Mouse (Mus musculus) kidney, postnatal 10 days (tissue): ENCODE measurements around the gene Mrpl14.

Source experiments
- DNase-seq: peaks from one replicate; pipeline ENCODE4 v3.0.0; 2021; ENCODE audit warnings: mixed read lengths

The Mrpl14 gene

DNA sequence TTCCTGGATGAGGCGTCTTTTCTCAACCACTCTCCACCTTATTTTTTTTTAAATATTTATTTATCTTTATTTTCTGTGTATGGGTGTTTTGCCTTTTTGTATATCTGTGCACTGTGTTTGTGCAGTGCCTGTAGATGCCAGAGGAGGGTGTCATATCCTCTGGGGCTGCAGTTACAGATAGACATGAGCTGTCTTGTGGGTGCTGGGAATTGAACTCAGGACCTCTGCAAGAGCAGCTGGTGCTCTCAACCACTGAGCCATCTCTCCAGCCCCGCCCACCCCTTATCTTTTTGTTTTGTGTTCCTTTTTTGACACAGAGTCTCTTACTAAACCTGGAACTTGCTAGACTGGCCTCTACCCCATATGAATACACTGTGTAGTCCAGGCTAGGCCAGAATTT, 41.4 kb downstream of the Mrpl14 start:
- DNase-seq = no peak

DNA sequence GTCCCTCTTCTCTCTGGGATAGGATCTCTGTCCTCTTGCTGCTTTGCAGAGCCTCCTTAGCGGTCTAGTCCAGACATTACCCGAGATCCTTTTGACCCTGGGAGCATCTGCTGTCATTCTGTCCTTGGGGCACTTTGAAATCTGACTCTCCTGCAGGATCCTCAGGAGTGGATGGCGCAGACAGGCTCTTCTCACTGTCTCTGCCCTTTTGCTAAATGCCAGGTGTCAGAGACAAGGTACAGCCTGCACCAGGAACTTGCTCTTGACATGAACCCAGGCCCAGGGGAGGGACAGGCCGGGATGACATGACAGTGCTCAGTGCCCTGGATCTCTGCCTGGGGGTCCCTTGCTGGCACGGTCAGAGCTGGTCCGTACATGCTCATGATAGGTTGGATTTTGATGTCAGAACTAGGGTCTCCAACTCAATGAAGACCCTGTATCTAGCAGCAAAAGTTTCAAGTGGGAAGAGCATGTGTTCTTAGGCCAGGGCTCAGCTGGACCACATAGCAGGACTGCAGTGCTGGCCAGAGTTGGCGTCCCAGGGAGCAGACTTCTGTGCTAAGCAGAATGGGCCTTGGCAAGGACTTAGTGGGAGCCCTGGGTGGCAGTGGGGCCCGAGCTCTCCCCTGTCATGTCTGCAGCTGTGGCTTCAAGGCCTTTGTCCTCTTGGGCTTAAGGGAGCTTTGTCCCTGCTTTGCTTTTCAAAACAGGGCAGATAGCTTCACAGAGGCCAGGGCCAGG, 42.0 kb downstream of the Mrpl14 start:
- DNase-seq = no peak

DNA sequence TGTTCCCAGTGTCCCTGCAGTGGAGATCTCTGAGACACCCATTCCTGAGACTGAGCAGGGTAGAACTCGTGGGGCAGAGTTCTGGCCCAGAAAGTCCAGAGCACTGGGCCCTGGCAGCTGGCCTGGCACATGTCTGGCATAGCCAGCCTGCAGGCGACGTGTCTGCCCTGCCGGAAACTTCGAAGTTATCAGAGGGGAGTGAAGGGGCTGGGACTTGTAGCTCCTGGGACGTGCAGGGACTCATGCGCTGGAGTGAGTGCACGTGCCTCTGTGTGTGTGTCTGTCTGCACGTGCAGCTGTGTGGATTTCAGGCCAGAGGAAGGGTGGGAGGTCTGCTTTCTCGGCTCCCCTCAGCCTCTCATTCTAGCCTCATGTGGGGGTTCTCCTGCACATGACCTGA, 43.3 kb downstream of the Mrpl14 start:
- DNase-seq = no peak

DNA sequence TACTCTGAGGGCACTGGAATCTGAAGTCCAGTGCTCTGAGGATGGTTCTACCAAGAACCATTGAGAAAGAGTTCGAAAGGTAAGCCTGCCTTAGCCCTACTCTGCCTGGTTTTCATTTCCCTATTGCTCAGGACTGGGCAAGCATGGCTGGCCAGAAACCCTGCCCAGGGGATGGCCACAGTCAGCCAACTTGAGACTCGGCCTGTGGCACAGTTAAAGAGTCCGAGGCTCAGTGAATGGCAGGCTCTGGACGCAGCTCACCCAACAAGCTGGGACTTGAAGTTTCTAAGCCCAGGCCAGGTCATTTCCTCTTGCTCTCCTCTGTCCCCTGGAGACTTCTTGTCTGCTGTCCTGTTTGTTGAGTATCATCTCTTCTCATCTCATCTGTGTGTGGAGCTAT, 44.6 kb downstream of the Mrpl14 start:
- DNase-seq = no peak

DNA sequence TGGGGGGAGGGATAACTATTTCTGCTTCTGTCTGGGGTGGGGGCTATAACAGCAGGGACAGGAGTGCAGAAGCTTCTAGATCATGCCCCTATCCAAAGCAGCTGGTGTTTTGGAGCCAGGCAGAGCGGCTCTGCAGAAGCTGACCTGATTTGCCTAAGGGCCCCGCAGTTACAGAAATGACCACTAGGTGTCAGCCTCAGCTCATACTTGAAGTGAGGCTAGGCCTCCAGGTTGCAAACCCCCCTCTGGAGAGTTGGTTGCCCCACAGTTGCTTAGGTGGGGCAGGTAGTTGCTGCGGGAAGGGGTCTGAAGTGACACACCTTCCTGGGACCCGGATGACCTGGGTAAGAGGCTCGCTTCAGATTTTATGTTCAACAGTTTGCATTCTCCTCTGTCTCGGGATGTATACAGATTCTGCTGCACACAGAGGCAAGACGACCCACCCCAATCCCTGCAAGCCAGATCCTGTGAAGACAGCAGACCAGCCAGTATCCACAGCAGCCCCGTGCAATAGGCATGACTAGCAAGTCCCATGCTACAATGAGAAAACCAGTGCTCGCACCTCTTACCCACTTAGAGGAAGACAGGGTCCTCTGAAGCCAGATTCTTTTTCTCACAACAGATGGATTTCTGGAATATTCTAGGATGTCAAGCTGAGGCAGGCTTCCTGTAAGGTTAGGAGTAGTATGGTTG, 45.2 kb downstream of the Mrpl14 start:
- peak; percentile 92 for DNase-seq

DNA sequence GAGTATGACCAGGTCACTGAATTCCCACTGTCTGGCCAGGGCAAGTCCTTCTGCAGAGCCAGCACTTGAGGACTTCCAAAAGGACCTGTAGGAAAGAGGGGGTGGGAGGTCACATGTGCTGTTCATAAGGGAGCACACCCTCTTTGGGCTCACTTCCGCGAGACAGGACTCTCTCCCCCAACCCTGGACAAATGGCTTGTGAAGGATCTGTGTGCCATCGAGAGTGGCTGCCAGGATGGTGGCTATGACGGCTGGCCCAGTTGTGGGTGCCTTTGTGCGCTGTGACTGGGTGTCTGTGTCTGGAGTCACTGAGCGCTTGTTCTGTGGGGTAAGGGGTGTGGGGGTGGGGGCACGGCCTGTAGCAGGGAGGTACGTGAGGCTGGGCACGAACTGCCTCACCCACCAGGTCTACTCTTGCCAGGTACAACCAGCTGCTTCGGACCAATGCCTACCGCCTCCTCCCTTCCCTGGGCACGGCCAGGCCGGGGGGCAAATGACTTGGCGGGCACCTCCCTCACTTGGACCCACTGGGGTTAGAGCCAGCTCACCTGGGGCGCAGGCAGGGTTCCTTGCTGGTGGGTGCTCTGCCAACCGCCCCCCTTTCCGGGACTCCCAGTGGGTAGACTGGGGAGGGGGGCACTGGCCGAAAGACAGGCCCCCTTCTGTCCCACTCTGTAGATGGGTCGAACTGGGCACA, 47.1 kb downstream of the Mrpl14 start:
- peak; percentile 48 for DNase-seq

DNA sequence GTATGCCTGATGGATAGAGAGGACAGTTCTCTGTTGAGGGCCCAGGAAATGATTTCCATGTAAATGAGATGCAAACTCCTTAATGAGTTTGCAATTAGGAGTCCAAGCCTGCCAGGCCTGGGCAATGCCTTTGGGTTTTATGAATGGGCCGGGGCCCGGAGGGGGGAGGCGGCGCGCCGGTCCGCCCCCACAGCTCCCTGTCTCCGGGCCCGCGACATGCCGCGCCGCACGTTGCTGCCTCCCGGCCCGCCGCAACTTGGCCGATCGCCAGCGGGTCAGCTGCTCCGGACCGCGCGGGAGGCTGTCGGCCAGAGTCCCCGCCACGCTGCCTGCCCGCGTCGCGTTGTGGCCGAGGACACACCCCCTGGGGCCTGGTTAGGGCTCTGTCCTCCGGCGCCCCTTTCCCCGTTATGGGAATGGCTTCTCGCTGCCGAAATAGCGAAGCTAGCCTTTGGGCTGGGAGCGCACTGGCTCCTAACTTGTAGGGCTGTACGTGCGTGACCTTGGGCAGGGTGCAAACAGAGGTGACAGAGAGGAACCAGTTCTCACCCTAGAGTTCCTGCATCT, 47.7 kb downstream of the Mrpl14 start, which contains the start of gene 1600014C23Rik:
Gene 1600014C23Rik, minus strand, starts transcription at position 110 of the 567 bp plus-strand sequence.
- DNase-seq = peak; percentile 86

DNA sequence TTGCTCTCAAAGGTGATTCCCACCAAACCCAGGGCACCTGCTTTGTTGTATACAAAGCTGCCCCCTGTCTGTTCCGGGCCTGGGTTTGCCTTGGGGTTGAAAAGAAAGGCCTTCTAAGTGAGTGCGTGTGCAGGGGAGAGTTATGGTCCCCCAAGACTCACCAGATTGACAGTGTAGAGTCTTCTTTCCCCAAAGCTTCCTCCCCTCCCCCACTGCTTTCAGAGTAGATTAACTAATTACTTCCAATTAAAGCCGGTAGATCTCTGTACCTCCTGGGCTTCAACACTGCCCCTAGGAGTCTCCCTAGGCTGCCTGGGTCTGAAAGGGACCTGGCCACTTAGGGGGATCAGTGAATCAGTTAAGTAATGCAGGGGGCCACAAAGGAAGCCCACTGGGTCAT, 48.2 kb downstream of the Mrpl14 start:
- no peak for DNase-seq

DNA sequence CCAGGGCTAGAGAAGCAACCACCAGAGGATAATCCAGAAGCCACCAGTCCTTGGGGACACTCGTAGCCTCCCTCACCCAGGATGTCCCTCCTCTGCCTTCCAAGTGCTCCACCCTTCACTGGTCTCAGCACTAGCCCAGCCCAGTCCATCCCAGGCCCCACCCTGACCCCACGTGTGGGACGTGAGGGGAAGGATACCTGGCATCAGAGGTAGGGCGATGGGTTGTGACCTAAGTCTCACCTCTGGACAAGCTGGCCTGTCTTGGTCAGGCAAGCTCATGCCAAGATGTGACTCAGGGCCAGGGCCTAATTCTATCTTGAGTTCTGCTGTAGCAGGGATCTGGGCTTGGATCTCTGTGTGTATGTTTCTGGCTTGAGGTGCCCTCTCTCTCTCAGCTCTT, 48.8 kb downstream of the Mrpl14 start:
- DNase-seq = no peak

DNA sequence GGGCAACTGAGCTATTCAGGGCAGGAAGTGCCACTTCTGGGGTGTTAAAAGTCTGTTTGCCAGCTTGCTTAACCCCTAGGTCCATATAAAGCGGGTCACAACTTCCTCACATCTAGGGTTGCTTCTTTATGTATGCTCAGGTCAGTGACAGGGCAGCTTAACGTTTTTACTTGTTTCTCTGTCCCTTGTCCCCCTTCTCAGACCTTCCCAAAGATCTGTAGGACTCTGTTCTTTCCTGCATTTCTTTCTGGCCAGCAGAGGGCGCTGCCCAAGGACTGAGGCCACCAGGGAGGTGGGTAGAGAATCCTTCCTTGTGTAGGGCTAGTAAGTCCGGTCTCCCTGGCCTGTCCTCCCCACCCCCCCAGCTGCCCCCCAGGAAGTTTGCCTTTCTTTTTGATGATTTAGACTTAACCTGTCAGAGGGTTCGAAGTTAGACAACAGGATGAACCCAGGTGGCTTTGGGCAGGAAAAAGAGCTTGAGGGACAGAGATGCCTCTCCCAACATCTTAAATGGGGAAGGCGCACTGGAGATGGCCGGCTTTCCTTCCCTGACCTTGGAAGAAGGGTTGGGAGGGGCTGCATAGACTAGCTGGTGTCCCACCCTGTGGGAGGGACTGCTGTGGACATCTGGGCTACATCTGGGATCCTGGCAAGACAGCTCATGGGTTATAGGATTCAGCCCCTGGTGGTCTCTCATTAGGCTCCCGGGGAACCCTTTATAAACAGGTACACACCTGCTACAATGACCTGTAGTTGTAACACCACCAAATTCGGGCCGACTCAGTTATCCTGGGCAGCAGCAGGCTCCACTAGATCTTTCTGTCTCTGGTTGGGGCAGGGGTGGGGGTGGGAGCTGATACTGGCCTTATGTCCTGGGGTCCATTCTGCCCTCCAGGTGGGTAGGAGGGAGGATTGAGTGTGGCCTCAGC, 49.5 kb downstream of the Mrpl14 start:
- DNase-seq = peak; percentile 93

DNA sequence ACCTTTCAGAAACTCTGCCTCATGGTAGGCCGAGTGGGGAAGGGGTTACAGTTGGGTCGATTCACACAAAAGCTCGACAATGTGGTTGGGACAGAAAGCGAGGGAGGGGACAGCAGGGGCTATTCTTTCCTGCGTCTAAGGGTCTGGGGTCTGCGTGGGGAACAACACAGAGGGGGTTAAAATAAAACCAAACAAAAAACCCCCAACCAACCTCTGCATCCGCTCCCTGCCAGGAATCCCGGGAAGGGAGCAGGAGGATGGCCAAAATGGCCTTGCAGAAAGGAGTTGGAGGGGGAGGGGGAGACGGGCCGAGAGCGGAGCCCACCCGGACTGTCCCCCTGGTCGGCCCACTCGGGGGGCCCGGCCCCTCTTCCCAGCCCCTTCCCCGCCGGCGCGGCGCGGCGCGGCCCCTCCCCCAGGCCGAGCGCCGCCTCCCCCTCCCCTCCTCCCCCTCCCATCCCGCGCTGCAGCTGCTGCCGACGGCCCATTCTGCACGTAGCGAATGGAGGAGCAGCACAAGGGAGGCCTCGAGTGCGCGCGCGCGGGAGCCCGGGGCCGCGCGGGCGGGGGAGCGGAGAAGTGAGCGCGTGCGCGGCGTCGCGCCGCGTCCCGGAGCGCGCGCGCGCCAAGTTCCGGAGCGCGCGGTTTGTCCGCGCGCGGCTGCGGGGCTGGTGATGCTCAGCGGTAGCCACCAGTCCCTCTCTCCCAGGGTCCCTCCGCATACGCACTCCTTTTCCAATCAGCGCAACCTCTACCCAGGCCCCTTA, 50.4 kb downstream of the Mrpl14 start:
- DNase-seq = peak; percentile 93

DNA sequence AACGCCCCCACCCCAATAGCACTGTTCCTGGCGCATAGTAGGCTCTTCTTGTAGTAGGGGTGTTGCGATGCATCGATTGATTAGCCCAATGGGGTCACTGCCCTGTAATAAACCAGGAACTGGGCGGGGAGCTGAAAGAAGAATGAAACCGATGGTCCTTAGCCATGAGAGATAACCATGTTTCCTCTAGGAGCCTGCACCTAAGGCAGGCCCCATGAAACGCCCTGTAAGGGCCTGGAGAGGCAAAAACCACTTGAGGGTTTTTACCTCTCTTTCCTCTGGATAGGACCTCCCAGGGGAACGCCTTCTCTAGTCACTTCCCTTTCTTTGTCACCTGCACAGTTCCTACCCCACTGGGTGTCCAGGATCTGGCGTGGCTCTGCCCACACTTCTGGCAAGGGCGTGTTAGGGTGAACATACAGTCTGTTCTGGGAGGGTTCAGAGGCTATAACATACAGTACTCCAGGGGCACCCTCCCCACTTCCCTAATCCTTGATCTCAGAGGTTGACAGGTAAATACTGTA, 51.0 kb downstream of the Mrpl14 start:
- DNase-seq = no peak

DNA sequence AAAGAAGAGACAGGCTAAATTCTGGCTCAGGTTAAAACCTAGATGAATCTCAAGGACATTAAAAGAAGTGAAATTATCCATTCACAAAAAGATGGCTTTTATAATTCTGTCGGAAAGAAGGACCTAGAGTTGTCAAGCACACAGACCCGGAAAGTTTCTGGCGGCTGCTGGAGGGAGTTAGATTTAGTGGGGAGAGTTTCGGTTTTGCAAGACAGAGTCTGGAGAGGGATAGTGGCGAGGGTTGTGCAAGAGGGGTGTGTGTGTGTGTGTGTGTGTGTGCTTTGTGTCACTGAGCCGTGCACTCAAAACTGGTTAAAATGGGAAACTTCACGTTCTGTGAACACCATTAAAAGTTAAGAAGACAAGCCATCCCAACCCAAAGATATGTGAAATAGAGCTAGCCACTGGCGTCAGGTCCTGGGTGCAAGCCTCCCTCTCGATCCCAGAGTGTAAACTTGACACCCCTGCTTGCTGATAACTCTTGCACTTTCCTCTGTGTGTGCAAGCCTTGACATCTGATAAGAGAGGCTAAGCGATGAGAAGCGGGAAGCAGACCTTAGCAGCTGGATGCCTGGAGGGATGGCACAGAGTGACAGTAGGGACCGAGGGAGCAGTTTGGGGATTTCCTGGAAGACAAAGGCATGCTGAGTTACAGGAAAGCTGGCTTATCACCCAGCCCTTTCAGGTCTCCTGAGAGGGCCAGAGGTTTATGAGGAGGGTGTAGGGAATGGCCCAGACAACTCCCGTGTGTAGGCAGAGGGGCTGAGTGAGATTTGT, 56.4 kb downstream of the Mrpl14 start:
- no peak for DNase-seq

DNA sequence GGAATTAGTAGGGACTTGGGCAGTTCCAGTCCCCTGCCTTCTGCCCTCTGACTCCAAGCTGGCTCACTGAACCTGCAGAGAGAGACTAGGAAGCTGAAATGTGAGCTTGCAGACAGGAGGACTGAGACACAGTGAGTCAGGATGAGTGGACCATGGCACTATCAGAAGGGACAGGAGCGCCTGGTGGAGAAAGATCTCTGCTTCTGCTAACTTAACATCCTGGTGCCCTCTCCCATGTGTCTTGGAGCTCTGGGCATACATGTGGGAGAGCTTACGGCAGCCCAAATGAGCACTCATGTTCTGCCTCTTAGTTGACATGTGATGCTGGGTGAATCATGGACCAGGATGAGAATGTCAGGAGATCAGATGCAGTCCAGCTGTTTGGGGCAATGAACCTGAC, 59.5 kb downstream of the Mrpl14 start:
- no peak for DNase-seq

DNA sequence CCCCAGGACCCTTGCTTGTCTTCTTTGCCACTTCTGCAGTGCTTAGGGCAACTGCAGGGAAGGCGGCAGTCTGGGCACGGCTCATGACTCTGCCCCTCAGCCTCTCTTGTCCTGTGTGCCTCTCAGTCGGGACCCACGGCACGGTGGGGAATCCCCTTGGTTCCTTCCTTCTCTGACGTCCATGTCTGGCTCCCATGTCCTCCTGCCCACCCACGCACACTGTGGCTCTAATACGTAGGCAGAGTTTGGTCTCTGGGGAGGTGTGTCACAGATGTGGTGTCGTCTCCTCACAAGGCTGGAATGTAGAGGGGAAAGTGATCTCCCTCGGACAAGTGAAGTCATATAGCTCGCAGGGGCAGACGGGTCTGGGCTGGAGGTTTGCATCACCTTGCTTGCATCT, 60.6 kb downstream of the Mrpl14 start:
- no peak for DNase-seq

DNA sequence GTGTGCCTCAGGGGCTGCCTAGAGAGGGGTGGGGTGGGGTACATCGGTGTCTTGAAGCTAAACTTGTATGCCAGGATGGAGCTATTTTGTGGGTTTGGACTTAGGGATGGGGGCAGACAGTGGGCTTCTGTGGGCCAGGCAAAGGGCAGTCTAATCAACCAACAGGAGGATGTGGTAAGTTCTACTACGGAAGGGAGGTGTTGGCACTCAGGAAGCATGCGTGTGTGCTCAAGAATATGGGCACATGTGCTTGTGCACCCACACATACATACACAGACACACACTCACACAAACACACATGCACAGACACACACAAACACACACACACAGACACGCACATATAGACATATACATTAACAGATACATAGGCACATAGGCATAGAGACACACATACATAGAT, 61.2 kb downstream of the Mrpl14 start:
- no peak for DNase-seq
